Mouse (Mus musculus): ENCODE results near the gene Atcay.
"Not testable (repeated sequence)": the region's sequence is repeated elsewhere in the genome, so short reads cannot be mapped to it uniquely, and the experiment has no call there.

GRCm38 (mm10) chr10:81181860-81182259 is 48.8 kb downstream of the Atcay start:
- TF ChIP-seq CTCF (IDR thresholded peaks at IDR 0.05; ENCODE audit: borderline replicate concordance, insufficient read depth, low read length); POLR2A (IDR thresholded peaks at IDR 0.05; ENCODE audit: low read depth, low read length): not testable (repeated sequence)

All from embryonic fibroblast, embryonic 13.5 days (primary cell).